Mouse (Mus musculus) forebrain, embryonic 11.5 days (tissue): ENCODE measurements around the gene Raver1. TPM values are rescaled to one million over a fixed set of nuclear protein-coding genes. Genes with fewer than 3 reads are reported as not detected.

ENCODE experiments used
- ATAC-seq: fragments of 200-750 bp; cut with Nextera tagmentation; replicated peaks from 2 replicates; pipeline ENCODE4 v1.8.0; 2017; ENCODE audit warnings: moderate TSS enrichment; ENCODE audit not compliant: low FRiP score
- DNase-seq: peaks from one replicate; pipeline ENCODE4 v3.0.0-alpha.2; 2017; ENCODE audit warnings: low spot score
- H3K27ac ChIP-seq: fragments of 300-500 bp; sonication (generic); 2 replicates; pipeline ENCODE4 v1.5.1; 2014; ENCODE audit warnings: low read depth, low read length
- H3K27me3 ChIP-seq: fragments of 300-500 bp; sonication (generic); 2 replicates; pipeline ENCODE4 v1.6.1; 2014; ENCODE audit warnings: mild to moderate bottlenecking, low read length, mixed read lengths; ENCODE audit not compliant: control insufficient read depth, insufficient read depth
- H3K36me3 ChIP-seq: fragments of 300-500 bp; sonication (generic); 2 replicates; pipeline ENCODE4 v1.6.1; 2014; ENCODE audit warnings: mild to moderate bottlenecking, low read length, moderate library complexity, mixed read lengths; ENCODE audit not compliant: control insufficient read depth, insufficient read depth
- H3K4me1 ChIP-seq: fragments of 300-500 bp; sonication (generic); replicated peaks from 2 replicates; pipeline ENCODE4 v1.6.1; 2014; ENCODE audit warnings: low read length, mixed read lengths; ENCODE audit not compliant: control insufficient read depth, insufficient read depth
- H3K4me2 ChIP-seq: fragments of 300-500 bp; sonication (generic); 2 replicates; pipeline ENCODE4 v1.6.1; 2014; ENCODE audit warnings: low read depth, mild to moderate bottlenecking, low read length, moderate library complexity, mixed read lengths; ENCODE audit not compliant: severe bottlenecking
- H3K4me3 ChIP-seq: fragments of 300-500 bp; sonication (generic); 2 replicates; pipeline ENCODE4 v1.5.1; 2014; ENCODE audit warnings: low read depth, low read length
- H3K9ac ChIP-seq: fragments of 300-500 bp; sonication (generic); 2 replicates; pipeline ENCODE4 v1.6.1; 2014; ENCODE audit warnings: low read length
- H3K9me3 ChIP-seq: fragments of 300-500 bp; sonication (generic); 2 replicates; pipeline ENCODE4 v1.6.1; 2016; ENCODE audit warnings: low read length, mixed read lengths; ENCODE audit not compliant: control insufficient read depth
- WGBS: fragments of 180-500 bp; shearing (Covaris S2); extraction: QIAGEN DNeasy Blood & Tissue Kit; methylation state at CpG from one replicate; pipeline ENCODE4 v1.1.7; 2014; 5-methylcytosine and 5-hydroxymethylcytosine counted together
- polyA plus RNA-seq: library from polyadenylated mRNA; unstranded; fragments of >200 nt; fragmentation: Nextera tagmentation; extraction: Ambion mirVana; gene quantifications from 2 replicates; pipeline ENCODE4 v1.2.1, GENCODE M21; 2014

Raver1 gene
- polyA plus RNA-seq, 1 experiment from 2014 or later: 124 TPM

- no peak overlapping the region for H3K4me2 ChIP-seq
- 87% methylated on average over 12 of the region's 12 CpGs for WGBS
- no peak for ATAC-seq
- no peak overlapping the region for H3K4me3 ChIP-seq
- no peaks in the 10 kb centered on the region for H3K9me3 ChIP-seq
- no peak overlapping the region for H3K27ac ChIP-seq
- H3K4me1 ChIP-seq: peaks cover 3% of the 10 kb centered on the region; the same call in 1 of the 2 replicates
- H3K9ac ChIP-seq: no peak overlapping the region
- no peaks in the 10 kb centered on the region for H3K27me3 ChIP-seq
- no peak for DNase-seq
- H3K36me3 ChIP-seq: no peaks in the 10 kb centered on the region
Measured at GRCm38 (mm10) chr9:21132102-21132775, 40.4 kb upstream of the Raver1 start.

- 7% methylated on average over 37 of the region's 37 CpGs for WGBS
- no peak within 1 kb of the TSS for H3K27ac ChIP-seq
- peak within 1 kb of the TSS; percentile 67 for H3K9ac ChIP-seq
Measured at GRCm38 (mm10) chr9:21131059-21131956, 39.5 kb upstream of the Raver1 start, which contains the start of gene Tyk2. Gene Tyk2, minus strand, starts transcription at chr9:21131243.

GRCm38 (mm10) chr9:21126259-21126627 lies 34.4 kb upstream of the Raver1 start:
- DNase-seq (no peak), ATAC-seq (no peak)
- Histone ChIP-seq H3K27ac (no peak overlapping the region), H3K4me2 (no peak overlapping the region), H3K9me3 (no peaks in the 10 kb centered on the region), H3K36me3 (no peaks in the 10 kb centered on the region), H3K9ac (no peak overlapping the region), H3K27me3 (no peaks in the 10 kb centered on the region), H3K4me1 (peaks cover 3% of the 10 kb centered on the region; the same call in 1 of the 2 replicates), H3K4me3 (no peak overlapping the region)
- WGBS: 88% methylated on average over 2 of the region's 2 CpGs

More at GRCm38 (mm10) chr9:21131059-21131956, 39.5 kb upstream of the Raver1 start, which contains the start of gene Tyk2:
- peak within 1 kb of the TSS; percentile 62 for H3K4me2 ChIP-seq
- DNase-seq (peak; percentile 96), ATAC-seq (peak; percentile 98)
- no peaks in the 10 kb centered on the region for H3K9me3 ChIP-seq
- no peaks in the 10 kb centered on the region for H3K27me3 ChIP-seq
- peaks cover 3% of the 10 kb centered on the region; the same call in 1 of the 2 replicates for H3K4me1 ChIP-seq
- H3K36me3 ChIP-seq: no peaks in the 10 kb centered on the region
- peak within 1 kb of the TSS; percentile 57 for H3K4me3 ChIP-seq

GRCm38 (mm10) chr9:21125502-21126258 lies 33.9 kb upstream of the Raver1 start:
- ATAC-seq (no peak), DNase-seq (no peak)
- no peak overlapping the region for H3K27ac ChIP-seq
- H3K27me3 ChIP-seq: no peaks in the 10 kb centered on the region
- no peak overlapping the region for H3K4me2 ChIP-seq
- WGBS: 88% methylated on average over 9 of the region's 9 CpGs
- peaks cover 3% of the 10 kb centered on the region; the same call in 1 of the 2 replicates for H3K4me1 ChIP-seq
- H3K4me3 ChIP-seq: no peak overlapping the region
- H3K9ac ChIP-seq: no peak overlapping the region
- no peaks in the 10 kb centered on the region for H3K9me3 ChIP-seq
- H3K36me3 ChIP-seq: no peaks in the 10 kb centered on the region

GRCm38 (mm10) chr9:21124837-21125236 lies 33.0 kb upstream of the Raver1 start:
- ATAC-seq: no peak

GRCm38 (mm10) chr9:21121483-21121882 lies 29.7 kb upstream of the Raver1 start:
- no peaks in the 10 kb centered on the region for H3K4me1 ChIP-seq
- 92% methylated on average over 16 of the region's 16 CpGs for WGBS
- H3K4me3 ChIP-seq: no peak overlapping the region
- DNase-seq (no peak), ATAC-seq (no peak)
- H3K9ac ChIP-seq: no peak overlapping the region
- no peak overlapping the region for H3K27ac ChIP-seq
- H3K9me3 ChIP-seq: no peaks in the 10 kb centered on the region
- H3K4me2 ChIP-seq: no peak overlapping the region
- no peaks in the 10 kb centered on the region for H3K36me3 ChIP-seq
- no peaks in the 10 kb centered on the region for H3K27me3 ChIP-seq

More at GRCm38 (mm10) chr9:21124837-21125236, 33.0 kb upstream of the Raver1 start:
- no peaks in the 10 kb centered on the region for H3K9me3 ChIP-seq
- no peak overlapping the region for H3K27ac ChIP-seq
- no peak for DNase-seq
- WGBS: 83% methylated on average over 5 of the region's 5 CpGs
- H3K4me1 ChIP-seq: no peaks in the 10 kb centered on the region
- H3K36me3 ChIP-seq: no peaks in the 10 kb centered on the region
- H3K9ac ChIP-seq: no peak overlapping the region
- H3K4me3 ChIP-seq: no peak overlapping the region
- no peaks in the 10 kb centered on the region for H3K27me3 ChIP-seq
- H3K4me2 ChIP-seq: no peak overlapping the region

GRCm38 (mm10) chr9:21117073-21117472 lies 25.3 kb upstream of the Raver1 start:
- WGBS: 92% methylated on average over 6 of the region's 6 CpGs
- Histone ChIP-seq H3K36me3 (no peaks in the 10 kb centered on the region), H3K9me3 (no peaks in the 10 kb centered on the region), H3K27me3 (no peaks in the 10 kb centered on the region), H3K9ac (no peak overlapping the region), H3K4me1 (no peaks in the 10 kb centered on the region), H3K4me3 (no peak overlapping the region), H3K27ac (no peak overlapping the region), H3K4me2 (no peak overlapping the region)
- DNase-seq (no peak), ATAC-seq (no peak)

GRCm38 (mm10) chr9:21115105-21115504 lies 23.3 kb upstream of the Raver1 start:
- 95% methylated on average over 8 of the region's 8 CpGs for WGBS
- no peaks in the 10 kb centered on the region for H3K36me3 ChIP-seq
- no peaks in the 10 kb centered on the region for H3K9me3 ChIP-seq
- no peaks in the 10 kb centered on the region for H3K27me3 ChIP-seq
- ATAC-seq (no peak), DNase-seq (no peak)
- no peak overlapping the region for H3K9ac ChIP-seq
- no peaks in the 10 kb centered on the region for H3K4me1 ChIP-seq
- H3K27ac ChIP-seq: no peak overlapping the region
- no peak overlapping the region for H3K4me3 ChIP-seq
- H3K4me2 ChIP-seq: no peak overlapping the region
